Mouse (Mus musculus): ENCODE measurements around the gene Gm340.

GRCm38 (mm10) chr19:41557491-41557890 is 24.7 kb upstream of the Gm340 start:
- no peak for TF ChIP-seq POLR2A (IDR thresholded peaks at IDR 0.05; ENCODE audit: borderline replicate concordance, extremely low read depth, insufficient read depth, insufficient read length, poor library complexity, severe bottlenecking)
- TF ChIP-seq CTCF (IDR thresholded peaks at IDR 0.05; ENCODE audit: borderline replicate concordance, extremely low read depth, insufficient read depth, insufficient read length) = no peak

All from brain, embryonic 14.5 days (tissue).